Mouse (Mus musculus): ENCODE results near the gene Pank4. TPM values are rescaled to one million over a fixed set of nuclear protein-coding genes. Genes with fewer than 3 reads are reported as not detected.
A peak's percentile ranks its signal among the peaks of the same experiment; 100 is the strongest.

Pank4 gene
- total and polyA plus RNA-seq, 2 experiments from 2014 or later: 25.2 to 40.9 TPM

- no peak overlapping the region for H3K9ac ChIP-seq (replicated peaks; ENCODE audit: low read length)
- no peak overlapping the region for H3K4me3 ChIP-seq (ENCODE audit: low read length)
- H3K27me3 ChIP-seq (ENCODE audit: insufficient read depth, low read length): no peaks in the 10 kb centered on the region
- H3K4me1 ChIP-seq (ENCODE audit: insufficient read depth, low read length): 0 out of 2 replicates have a peak, but pooled peaks cover 6% of the 10 kb centered on the region
- no peak for ATAC-seq
- H3K9me3 ChIP-seq (ENCODE audit: low read length): no peaks in the 10 kb centered on the region
- WGBS: 89% methylated on average over 6 of the region's 6 CpGs
- H3K4me2 ChIP-seq (ENCODE audit: low read depth, low read length): no peak overlapping the region
- no peak for TF ChIP-seq CTCF (IDR thresholded peaks at IDR 0.05; ENCODE audit: low read depth)
- H3K27ac ChIP-seq: no peak overlapping the region
- H3K36me3 ChIP-seq (ENCODE audit: insufficient read depth, low read length): no peaks in the 10 kb centered on the region
- no peak for DNase-seq (ENCODE audit: low spot score)
Measured at GRCm38 (mm10) chr4:154943323-154944039, 20.4 kb upstream of the Pank4 start.

- 0 out of 2 replicates have a peak, but pooled peaks cover 6% of the 10 kb centered on the region for H3K4me1 ChIP-seq (ENCODE audit: insufficient read depth, low read length)
- H3K27ac ChIP-seq: no peak overlapping the region
- H3K36me3 ChIP-seq (ENCODE audit: insufficient read depth, low read length): no peaks in the 10 kb centered on the region
- WGBS: 24% methylated on average over 2 of the region's 2 CpGs
- ATAC-seq (peak; percentile 73), DNase-seq (ENCODE audit: low spot score) (peak; percentile 94)
- H3K27me3 ChIP-seq (ENCODE audit: insufficient read depth, low read length): no peaks in the 10 kb centered on the region
- H3K9ac ChIP-seq (replicated peaks; ENCODE audit: low read length): no peak overlapping the region
- TF ChIP-seq CTCF (IDR thresholded peaks at IDR 0.05; ENCODE audit: low read depth): peak; percentile 97
- no peak overlapping the region for H3K4me2 ChIP-seq (ENCODE audit: low read depth, low read length)
- no peaks in the 10 kb centered on the region for H3K9me3 ChIP-seq (ENCODE audit: low read length)
- no peak overlapping the region for H3K4me3 ChIP-seq (ENCODE audit: low read length)
Measured at GRCm38 (mm10) chr4:154944121-154944590, 19.8 kb upstream of the Pank4 start.

- Histone ChIP-seq H3K4me3 (ENCODE audit: low read length) (peak overlapping the region; percentile 27), H3K27ac (peak overlapping the region; percentile 62; the same call in 1 of the 2 replicates), H3K4me2 (ENCODE audit: low read depth, low read length) (peak overlapping the region; percentile 58), H3K27me3 (ENCODE audit: insufficient read depth, low read length) (no peaks in the 10 kb centered on the region), H3K4me1 (ENCODE audit: insufficient read depth, low read length) (peaks cover 10% of the 10 kb centered on the region; the same call in 1 of the 2 replicates), H3K9me3 (ENCODE audit: low read length) (no peaks in the 10 kb centered on the region), H3K9ac (replicated peaks; ENCODE audit: low read length) (peak overlapping the region; percentile 40), H3K36me3 (ENCODE audit: insufficient read depth, low read length) (no peaks in the 10 kb centered on the region)
- TF ChIP-seq CTCF (IDR thresholded peaks at IDR 0.05; ENCODE audit: low read depth): peak; percentile 37; the same call in 1 of the 2 replicates
- DNase-seq (ENCODE audit: low spot score): peak; percentile 90
- WGBS: 2% methylated on average over 8 of the region's 8 CpGs
- peak; percentile 87 for ATAC-seq
Measured at GRCm38 (mm10) chr4:154946319-154946718, 17.6 kb upstream of the Pank4 start.

- no peak overlapping the region for H3K9ac ChIP-seq (replicated peaks; ENCODE audit: low read length)
- H3K27ac ChIP-seq: peak overlapping the region; percentile 22; the same call in 1 of the 2 replicates
- DNase-seq (ENCODE audit: low spot score) (peak; percentile 91), ATAC-seq (peak; percentile 79)
- peaks cover 14% of the 10 kb centered on the region for H3K4me1 ChIP-seq (ENCODE audit: insufficient read depth, low read length)
- H3K27me3 ChIP-seq (ENCODE audit: insufficient read depth, low read length): no peaks in the 10 kb centered on the region
- no peak overlapping the region for H3K4me3 ChIP-seq (ENCODE audit: low read length)
- no peak for TF ChIP-seq CTCF (IDR thresholded peaks at IDR 0.05; ENCODE audit: low read depth)
- 27% methylated on average over 14 of the region's 14 CpGs for WGBS
- no peaks in the 10 kb centered on the region for H3K36me3 ChIP-seq (ENCODE audit: insufficient read depth, low read length)
- H3K9me3 ChIP-seq (ENCODE audit: low read length): no peaks in the 10 kb centered on the region
- no peak overlapping the region for H3K4me2 ChIP-seq (ENCODE audit: low read depth, low read length)
Measured at GRCm38 (mm10) chr4:154948066-154948939, 15.6 kb upstream of the Pank4 start.

GRCm38 (mm10) chr4:154948940-154949588 is 14.9 kb upstream of the Pank4 start:
- Histone ChIP-seq H3K4me2 (ENCODE audit: low read depth, low read length) (peak overlapping the region; percentile 31; the same call in 1 of the 2 replicates), H3K9ac (replicated peaks; ENCODE audit: low read length) (no peak overlapping the region), H3K36me3 (ENCODE audit: insufficient read depth, low read length) (no peaks in the 10 kb centered on the region), H3K27ac (peak overlapping the region; percentile 22; the same call in 1 of the 2 replicates), H3K4me3 (ENCODE audit: low read length) (no peak overlapping the region), H3K9me3 (ENCODE audit: low read length) (no peaks in the 10 kb centered on the region), H3K27me3 (ENCODE audit: insufficient read depth, low read length) (no peaks in the 10 kb centered on the region), H3K4me1 (ENCODE audit: insufficient read depth, low read length) (peaks cover 14% of the 10 kb centered on the region)
- TF ChIP-seq CTCF (IDR thresholded peaks at IDR 0.05; ENCODE audit: low read depth): no peak
- ATAC-seq: no peak
- 42% methylated on average over 6 of the region's 6 CpGs for WGBS
- no peak for DNase-seq (ENCODE audit: low spot score)

- Histone ChIP-seq H3K27ac (no peak overlapping the region), H3K4me1 (ENCODE audit: insufficient read depth, low read length) (peaks cover 14% of the 10 kb centered on the region), H3K4me3 (ENCODE audit: low read length) (no peak overlapping the region), H3K4me2 (ENCODE audit: low read depth, low read length) (peak overlapping the region; percentile 31; the same call in 1 of the 2 replicates), H3K27me3 (ENCODE audit: insufficient read depth, low read length) (no peaks in the 10 kb centered on the region), H3K9ac (replicated peaks; ENCODE audit: low read length) (no peak overlapping the region), H3K9me3 (ENCODE audit: low read length) (no peaks in the 10 kb centered on the region), H3K36me3 (ENCODE audit: insufficient read depth, low read length) (no peaks in the 10 kb centered on the region)
- ATAC-seq: no peak
- no peak for TF ChIP-seq CTCF (IDR thresholded peaks at IDR 0.05; ENCODE audit: low read depth)
- 2% methylated on average over 16 of the region's 16 CpGs for WGBS
- peak; percentile 58 for DNase-seq (ENCODE audit: low spot score)
Measured at GRCm38 (mm10) chr4:154949589-154949982, 14.3 kb upstream of the Pank4 start.
